Mouse (Mus musculus) C2C12 (cell line): ENCODE measurements at regions not wholly inside any gene's neighbourhood (a gene's known extent, or its start where the extent isn't known, plus 50 kb on each side); places are given as distances from the start of the nearest gene placed in this dataset.
A peak's percentile ranks its signal among the peaks of the same experiment; 100 is the strongest.

Experiments used
- H3K27me3 ChIP-seq: one replicate; pipeline ENCODE4 v1.6.1; 2011; ENCODE audit not compliant: control insufficient read depth, insufficient read depth, insufficient read length
- H3K36me3 ChIP-seq: one replicate; pipeline ENCODE4 v1.6.1; 2011; ENCODE audit not compliant: control insufficient read depth, insufficient read depth
- H3K4me3 ChIP-seq: one replicate; pipeline ENCODE4 v1.5.1; 2011; ENCODE audit warnings: mild to moderate bottlenecking, control low read depth; ENCODE audit not compliant: poor library complexity, insufficient read depth, severe bottlenecking
- H3K79me2 ChIP-seq: one replicate; pipeline ENCODE4 v1.6.1; 2011; ENCODE audit not compliant: control insufficient read depth, insufficient read depth
- H3K79me3 ChIP-seq: one replicate; pipeline ENCODE4 v1.6.1; 2011; ENCODE audit warnings: low read depth, control low read depth
- H3ac ChIP-seq: one replicate; pipeline ENCODE3; 2011; ENCODE audit warnings: low read depth; ENCODE audit not compliant: control insufficient read depth, insufficient read length
- CEBPB ChIP-seq: IDR thresholded peaks from one replicate; pipeline ENCODE4 v1.6.1; 2011; ENCODE audit warnings: low read depth, mild to moderate bottlenecking, control low read depth, moderate library complexity
- CTCF ChIP-seq: IDR thresholded peaks from one replicate; pipeline ENCODE4 v1.5.1; 2011; ENCODE audit not compliant: control insufficient read depth, insufficient read depth, insufficient read length
- FOSL1 ChIP-seq: IDR thresholded peaks from one replicate; pipeline ENCODE4 v1.8.0; 2011; ENCODE audit warnings: mild to moderate bottlenecking, low read length; ENCODE audit not compliant: poor library complexity, insufficient read depth, severe bottlenecking
- MAX ChIP-seq: IDR thresholded peaks from one replicate; pipeline ENCODE4 v1.6.1; 2011; ENCODE audit warnings: mild to moderate bottlenecking, control low read depth
- MYOD1 ChIP-seq: IDR thresholded peaks from one replicate; pipeline ENCODE4 v1.6.1; 2011; ENCODE audit warnings: low read depth; ENCODE audit not compliant: control insufficient read depth, insufficient read length
- MYOG ChIP-seq: IDR thresholded peaks from one replicate; pipeline ENCODE4 v1.6.1; 2011; ENCODE audit not compliant: control insufficient read depth, insufficient read length; ENCODE audit errors: extremely low read depth
- USF1 ChIP-seq: IDR thresholded peaks from one replicate; pipeline ENCODE4 v1.6.1; 2011; ENCODE audit warnings: low read depth, mild to moderate bottlenecking, control low read depth, moderate library complexity

GRCm38 (mm10) chr17:67508353-67508752 is 124.2 kb downstream of the Lrrc30 start:
- Histone ChIP-seq H3K27me3 (peaks cover 6% of the 10 kb centered on the region), H3ac (no peak overlapping the region), H3K36me3 (no peaks in the 10 kb centered on the region), H3K79me2 (no peaks in the 10 kb centered on the region), H3K4me3 (no peak overlapping the region), H3K79me3 (no peaks in the 10 kb centered on the region)
- TF ChIP-seq MYOG (no peak), MYOD1 (no peak), MAX (no peak), CEBPB (no peak), FOSL1 (no peak), CTCF (no peak)

GRCm38 (mm10) chr17:67506466-67506865 is 126.1 kb downstream of the Lrrc30 start:
- Histone ChIP-seq H3K4me3 (no peak overlapping the region), H3K79me3 (no peaks in the 10 kb centered on the region), H3K27me3 (peaks cover 3% of the 10 kb centered on the region), H3K79me2 (no peaks in the 10 kb centered on the region), H3K36me3 (no peaks in the 10 kb centered on the region), H3ac (no peak overlapping the region)
- TF ChIP-seq MAX (no peak), MYOD1 (no peak)

- no peaks in the 10 kb centered on the region for H3K79me3 ChIP-seq
- TF ChIP-seq MYOG, result no peak
- no peak for TF ChIP-seq FOSL1
- TF ChIP-seq CTCF, result no peak
- no peak for TF ChIP-seq MYOD1
- no peak for TF ChIP-seq CEBPB
- TF ChIP-seq USF1, result no peak
- no peak for TF ChIP-seq MAX
These were observed 128.0 kb downstream of the Lrrc30 start for GRCm38 (mm10) chr17:67504502-67505033.

GRCm38 (mm10) chr17:67503125-67503878 is 129.2 kb downstream of the Lrrc30 start:
- Histone ChIP-seq H3K27me3 (peaks cover 10% of the 10 kb centered on the region), H3K36me3 (no peaks in the 10 kb centered on the region), H3K4me3 (no peak overlapping the region), H3K79me3 (no peaks in the 10 kb centered on the region), H3ac (no peak overlapping the region), H3K79me2 (no peaks in the 10 kb centered on the region)
- TF ChIP-seq CEBPB, result peak; percentile 22
- TF ChIP-seq CTCF, result no peak

More at GRCm38 (mm10) chr17:67504502-67505033, 128.0 kb downstream of the Lrrc30 start:
- Histone ChIP-seq H3K4me3 (no peak overlapping the region), H3ac (no peak overlapping the region), H3K36me3 (no peaks in the 10 kb centered on the region), H3K79me2 (no peaks in the 10 kb centered on the region), H3K27me3 (peaks cover 10% of the 10 kb centered on the region)

GRCm38 (mm10) chr17:67502628-67503027 is 129.9 kb downstream of the Lrrc30 start:
- H3K36me3 ChIP-seq, result no peaks in the 10 kb centered on the region
- H3K27me3 ChIP-seq, result peaks cover 10% of the 10 kb centered on the region
- TF ChIP-seq MAX, result no peak
- TF ChIP-seq FOSL1, result no peak
- TF ChIP-seq MYOG, result no peak
- no peak for TF ChIP-seq CEBPB
- no peak for TF ChIP-seq CTCF
- TF ChIP-seq MYOD1, result no peak
- TF ChIP-seq USF1, result no peak
- no peak overlapping the region for H3ac ChIP-seq
- no peaks in the 10 kb centered on the region for H3K79me2 ChIP-seq
- no peaks in the 10 kb centered on the region for H3K79me3 ChIP-seq
- H3K4me3 ChIP-seq, result no peak overlapping the region

GRCm38 (mm10) chr17:67499783-67500641 is 132.5 kb downstream of the Lrrc30 start:
- H3K79me2 ChIP-seq, result no peaks in the 10 kb centered on the region
- TF ChIP-seq MYOD1 (no peak), FOSL1 (no peak), MYOG (no peak), MAX (no peak), CEBPB (no peak), CTCF (no peak), USF1 (no peak)
- no peaks in the 10 kb centered on the region for H3K79me3 ChIP-seq
- H3K4me3 ChIP-seq, result no peak overlapping the region
- no peaks in the 10 kb centered on the region for H3K36me3 ChIP-seq
- peaks cover 26% of the 10 kb centered on the region for H3K27me3 ChIP-seq
- H3ac ChIP-seq, result no peak overlapping the region
